Mouse (Mus musculus) Patski (cell line): ENCODE results near the gene Snx29. TPM values are rescaled to one million over a fixed set of nuclear protein-coding genes. Genes with fewer than 3 reads are reported as not detected.

Source experiments
- ATAC-seq: fragments of 100-300 bp; one replicate; pipeline ENCODE4 v1.8.0; 2021
- CTCF ChIA-PET: fragments of 350-600 bp; sonication (Branson Sonifier 250); formaldehyde crosslinking; loops from one replicate; lab custom pipeline; 2022; ENCODE audit warnings: inconsistent platforms; lab: Charles Lee
- POLR2A ChIA-PET: fragments of 350-600 bp; sonication (Branson Sonifier 250); formaldehyde crosslinking; loops from one replicate; lab custom pipeline; 2022; ENCODE audit warnings: antibody characterized with exemption, inconsistent platforms; lab: Charles Lee
- DNase-seq: peaks from one replicate; pipeline ENCODE4 v3.0.0-alpha.2; 2011; ENCODE audit warnings: low read depth, low spot score
- H3K27me3 ChIP-seq: fragments of 371-371 bp; one replicate; pipeline ENCODE4 v1.5.1; 2021
- CTCF ChIP-seq: fragments of 100-300 bp; IDR thresholded peaks from one replicate; pipeline ENCODE4 v1.5.1; 2021
- in situ Hi-C: fragments of 300-500 bp; cut with MboI; formaldehyde crosslinking; loops from 3 replicates; pipeline ENCODE4 v1.11.1; 2018; ENCODE audit warnings: low pct_unique_long_range_greater_than_20kb, mixed read lengths
- polyA plus RNA-seq: library from polyadenylated mRNA; unstranded; gene quantifications from one replicate; pipeline ENCODE4 v1.2.3, GENCODE M21; 2021

Snx29 gene
- polyA plus RNA-seq, 1 experiment from 2014 or later = 11.9 TPM

DNA sequence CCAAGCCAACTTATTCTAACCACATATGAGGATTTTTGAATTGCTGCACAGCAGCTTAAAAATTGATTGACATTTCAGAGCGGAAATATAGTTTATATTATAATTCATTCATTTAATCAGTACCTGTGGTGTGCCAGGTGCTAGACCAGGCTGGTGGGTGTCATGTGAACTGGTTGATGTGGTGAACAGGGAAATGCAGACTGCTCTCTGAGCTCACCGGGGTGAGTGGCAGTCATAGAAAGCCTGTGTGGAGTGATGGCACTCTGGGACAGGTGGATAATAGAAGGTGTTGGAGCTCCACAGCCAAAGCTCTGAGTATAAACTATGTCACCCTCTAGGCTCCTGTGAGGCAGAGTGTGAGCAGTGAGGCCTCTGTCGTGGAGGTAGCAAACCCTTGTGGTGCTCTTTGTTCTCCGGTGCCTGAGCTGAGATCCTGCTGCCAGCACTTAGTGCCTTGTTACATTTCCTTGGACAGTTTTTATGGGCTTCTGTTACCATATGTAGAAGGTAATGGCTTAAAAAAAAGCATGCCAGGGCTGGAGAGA is 324.1 kb downstream of the Snx29 start:
- POLR2A ChIA-PET = no interaction called here
- TF ChIP-seq CTCF = no peak
- DNase-seq (no peak), ATAC-seq (no peak)
- CTCF ChIA-PET = interaction anchor here (1.0 to 2.3 kb wide), 7 partner anchors 8 to 51 kb away, joined by 3 to 8 read pairs (median 3); no protein-coding TSS in a partner anchor
- H3K27me3 ChIP-seq = no peaks in the 10 kb centered on the region
- in situ Hi-C loops = no loop called here

DNA sequence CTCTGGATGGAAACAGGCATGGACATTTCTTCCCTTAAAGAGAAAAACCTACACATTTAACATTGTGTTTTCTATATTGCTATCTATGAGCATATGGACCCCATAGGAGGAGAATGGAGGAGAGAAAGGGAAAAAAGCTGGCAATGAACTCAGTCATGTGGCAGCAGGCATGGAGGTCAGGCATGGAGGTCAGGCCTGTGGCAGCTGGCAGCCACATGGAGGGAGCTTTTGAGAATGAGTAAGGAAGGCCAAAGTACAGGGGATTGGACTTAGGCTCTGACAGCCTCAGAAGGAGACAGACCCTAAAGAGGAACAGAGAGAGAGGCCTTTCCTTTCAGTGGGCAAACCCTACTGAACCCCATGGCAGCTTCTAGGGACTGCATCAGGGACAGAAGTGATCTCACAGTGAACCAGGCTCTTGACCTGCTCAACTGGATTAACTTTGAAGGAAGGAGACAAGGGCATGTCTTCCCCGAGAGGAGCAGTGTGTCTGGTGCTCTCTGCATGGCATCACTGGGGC is 325.5 kb downstream of the Snx29 start:
- ChIA-PET POLR2A (no interaction called here), CTCF (interaction anchor here (0.9 to 2.3 kb wide), 3 partner anchors 10 to 51 kb away, joined by 3 to 6 read pairs (median 4); no protein-coding TSS in a partner anchor)
- in situ Hi-C loops = no loop called here
- no peaks in the 10 kb centered on the region for H3K27me3 ChIP-seq
- DNase-seq (no peak), ATAC-seq (no peak)
- TF ChIP-seq CTCF = no peak

DNA sequence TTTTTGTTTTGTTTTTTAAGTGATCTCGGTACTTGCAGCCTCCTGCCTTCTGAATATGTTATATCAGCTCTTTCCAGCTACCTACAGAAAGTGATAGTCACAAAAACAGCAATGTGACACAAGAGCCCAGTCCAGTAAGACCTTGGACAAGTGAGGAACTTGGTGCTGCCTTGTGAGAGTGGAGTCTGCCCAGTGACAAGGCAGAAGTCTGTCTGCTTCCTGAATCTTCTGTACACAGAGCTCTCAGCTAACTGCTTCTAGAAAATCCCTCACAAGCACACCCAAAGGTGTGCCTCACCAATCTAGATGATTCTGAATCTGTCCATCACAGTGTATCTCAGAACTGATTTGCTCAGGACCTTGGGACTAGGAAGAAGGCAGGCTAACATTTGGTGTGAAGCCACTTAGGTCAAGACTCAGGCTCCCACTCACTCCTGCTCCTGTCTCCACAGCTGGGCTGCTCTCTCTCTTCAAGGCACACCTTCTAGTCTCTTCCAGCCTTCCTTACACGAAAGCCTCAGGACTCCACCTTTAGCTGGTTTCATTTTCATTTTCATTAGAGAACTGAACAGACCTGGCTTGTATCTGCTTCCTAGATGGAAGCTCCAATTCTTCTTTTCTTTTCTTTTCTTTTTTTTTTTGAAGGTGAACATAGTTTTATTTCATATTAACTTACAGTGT is 330.1 kb downstream of the Snx29 start:
- ChIA-PET POLR2A (interaction anchor here (0.7 kb wide), 1 partner anchor 31 kb away, joined by 3 read pairs; no protein-coding TSS in a partner anchor), CTCF (interaction anchor here (0.8 to 2.1 kb wide), 3 partner anchors 14 to 19 kb away, joined by 3 to 6 read pairs (median 3); no protein-coding TSS in a partner anchor)
- no peak for TF ChIP-seq CTCF
- ATAC-seq (no peak), DNase-seq (no peak)
- in situ Hi-C loops = no loop called here
- no peaks in the 10 kb centered on the region for H3K27me3 ChIP-seq

- no peaks in the 10 kb centered on the region for H3K27me3 ChIP-seq
- DNase-seq = no peak
- ChIA-PET CTCF (interaction anchor here (1.2 to 1.9 kb wide), 2 partner anchors 9 to 15 kb away, joined by 3 to 4 read pairs; no protein-coding TSS in a partner anchor), POLR2A (no interaction called here)
- no peak for TF ChIP-seq CTCF
- in situ Hi-C loops = no loop called here
- no peak for ATAC-seq
These were observed 333.2 kb downstream of the Snx29 start for GRCm38 (mm10) chr16:11655893-11656292.

GRCm38 (mm10) chr16:11657111-11657510 is 334.4 kb downstream of the Snx29 start:
- no peak for TF ChIP-seq CTCF
- ChIA-PET POLR2A (no interaction called here), CTCF (interaction anchor here (1.5 kb wide), 1 partner anchor 12 kb away, joined by 4 read pairs; no protein-coding TSS in a partner anchor)
- ATAC-seq (no peak), DNase-seq (no peak)
- in situ Hi-C loops = no loop called here
- no peaks in the 10 kb centered on the region for H3K27me3 ChIP-seq

GRCm38 (mm10) chr16:11659111-11659720 is 336.5 kb downstream of the Snx29 start:
- ChIA-PET CTCF (interaction anchor here (0.6 to 1.2 kb wide), 2 partner anchors 11 to 30 kb away, joined by 3 to 4 read pairs; no protein-coding TSS in a partner anchor), POLR2A (interaction anchor here (0.7 kb wide), 1 partner anchor 28 kb away, joined by 8 read pairs; no protein-coding TSS in a partner anchor)
- in situ Hi-C loops = no loop called here
- TF ChIP-seq CTCF = no peak
- H3K27me3 ChIP-seq = no peaks in the 10 kb centered on the region
- ATAC-seq (no peak), DNase-seq (no peak)

DNA sequence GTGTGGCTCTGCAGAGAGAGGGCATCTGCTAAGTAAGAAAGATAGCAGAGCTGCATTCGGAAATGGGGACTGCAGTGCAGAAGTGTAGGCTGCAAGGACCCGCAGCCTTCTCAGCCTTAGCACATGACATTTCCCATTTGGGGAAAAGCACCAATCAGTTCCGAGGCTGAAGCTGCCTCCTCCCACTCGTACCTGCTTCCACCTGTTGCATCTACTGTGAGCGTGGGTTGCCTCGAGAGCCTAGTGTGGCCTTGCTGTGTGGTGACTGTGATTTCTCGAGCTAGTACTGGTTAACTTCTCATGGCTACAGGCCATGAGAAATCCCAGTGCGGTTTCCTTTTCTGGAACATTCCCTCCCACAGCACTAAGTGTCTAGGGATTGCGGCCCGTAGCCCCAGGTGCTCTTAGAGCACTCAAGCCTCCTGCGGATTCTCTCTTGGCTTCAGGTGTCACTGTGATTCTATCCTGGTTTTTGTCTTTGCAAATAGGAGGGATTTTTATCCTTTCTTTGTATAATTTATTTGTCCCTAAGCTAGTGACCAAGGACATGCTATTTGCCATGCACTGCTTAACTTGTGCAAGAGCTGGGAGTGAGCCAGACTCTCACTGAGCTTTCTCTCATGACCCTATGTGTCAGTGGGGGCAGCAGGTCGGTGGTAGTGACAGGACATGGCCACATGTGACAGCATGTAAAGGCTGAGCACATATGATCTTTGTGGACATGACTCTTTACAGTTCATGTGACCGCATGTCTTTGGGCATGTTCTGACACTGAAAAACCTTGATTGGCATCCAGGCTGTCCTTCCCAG is 342.4 kb downstream of the Snx29 start:
- ATAC-seq (no peak), DNase-seq (no peak)
- H3K27me3 ChIP-seq = no peaks in the 10 kb centered on the region
- no peak for TF ChIP-seq CTCF
- ChIA-PET CTCF (no interaction called here), POLR2A (no interaction called here)
- in situ Hi-C loops = no loop called here

DNA sequence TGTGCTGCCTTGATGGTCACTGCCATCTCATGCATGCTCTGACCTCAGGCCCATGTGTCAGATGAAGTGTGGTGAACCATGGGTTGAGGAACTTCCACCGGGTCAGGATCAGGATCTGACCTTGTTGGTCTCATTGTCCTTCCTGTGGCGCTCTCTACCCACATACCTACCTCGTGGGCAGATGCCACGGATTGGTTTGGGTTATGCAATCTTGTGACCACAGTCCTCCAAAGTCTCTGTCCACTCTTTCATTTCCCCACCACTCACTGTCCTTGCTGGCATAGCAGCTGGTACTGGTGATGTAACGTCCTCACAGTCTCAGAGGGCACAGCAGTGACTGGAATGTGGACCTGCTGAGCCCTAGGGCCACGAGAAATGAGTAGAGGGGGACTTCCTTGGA is 343.2 kb downstream of the Snx29 start:
- ChIA-PET POLR2A (no interaction called here), CTCF (no interaction called here)
- H3K27me3 ChIP-seq = no peaks in the 10 kb centered on the region
- in situ Hi-C loops = no loop called here
- peak; percentile 44 for ATAC-seq
- TF ChIP-seq CTCF = no peak
- DNase-seq = no peak

DNA sequence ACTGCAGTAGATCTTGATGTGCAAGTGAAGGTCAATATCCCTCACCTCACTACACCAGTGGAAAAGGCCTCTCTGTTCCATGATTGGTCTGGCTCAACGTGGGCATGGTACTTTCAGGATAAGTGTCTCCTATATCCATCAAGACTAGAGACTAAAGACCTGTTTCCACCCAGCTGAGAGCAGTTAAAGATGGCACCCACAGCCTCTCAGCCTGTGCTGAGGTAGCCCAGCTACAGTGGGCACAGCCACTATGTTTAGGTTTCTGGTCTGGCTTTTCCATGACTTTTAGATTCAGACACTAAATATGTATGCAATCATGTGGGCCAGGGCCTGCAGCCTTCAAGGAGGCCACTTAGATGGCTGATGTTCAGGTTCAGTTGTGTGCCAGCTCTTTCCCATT is 345.7 kb downstream of the Snx29 start:
- DNase-seq (no peak), ATAC-seq (no peak)
- no peak for TF ChIP-seq CTCF
- in situ Hi-C loops = no loop called here
- H3K27me3 ChIP-seq = no peaks in the 10 kb centered on the region
- CTCF ChIA-PET = interaction anchor here (0.9 kb wide), 1 partner anchor 19 kb away, joined by 3 read pairs; no protein-coding TSS in a partner anchor
- POLR2A ChIA-PET = no interaction called here

- no peaks in the 10 kb centered on the region for H3K27me3 ChIP-seq
- in situ Hi-C loops = no loop called here
- no peak for TF ChIP-seq CTCF
- POLR2A ChIA-PET = no interaction called here
- DNase-seq (no peak), ATAC-seq (no peak)
- CTCF ChIA-PET = interaction anchor here (0.9 to 2.5 kb wide), 2 partner anchors 10 to 19 kb away, joined by 3 to 11 read pairs; no protein-coding TSS in a partner anchor
These were observed 346.2 kb downstream of the Snx29 start for GRCm38 (mm10) chr16:11668878-11669277.
